ENCODE assay signal across 8 mouse cellular contexts in the genomic region with DNA sequence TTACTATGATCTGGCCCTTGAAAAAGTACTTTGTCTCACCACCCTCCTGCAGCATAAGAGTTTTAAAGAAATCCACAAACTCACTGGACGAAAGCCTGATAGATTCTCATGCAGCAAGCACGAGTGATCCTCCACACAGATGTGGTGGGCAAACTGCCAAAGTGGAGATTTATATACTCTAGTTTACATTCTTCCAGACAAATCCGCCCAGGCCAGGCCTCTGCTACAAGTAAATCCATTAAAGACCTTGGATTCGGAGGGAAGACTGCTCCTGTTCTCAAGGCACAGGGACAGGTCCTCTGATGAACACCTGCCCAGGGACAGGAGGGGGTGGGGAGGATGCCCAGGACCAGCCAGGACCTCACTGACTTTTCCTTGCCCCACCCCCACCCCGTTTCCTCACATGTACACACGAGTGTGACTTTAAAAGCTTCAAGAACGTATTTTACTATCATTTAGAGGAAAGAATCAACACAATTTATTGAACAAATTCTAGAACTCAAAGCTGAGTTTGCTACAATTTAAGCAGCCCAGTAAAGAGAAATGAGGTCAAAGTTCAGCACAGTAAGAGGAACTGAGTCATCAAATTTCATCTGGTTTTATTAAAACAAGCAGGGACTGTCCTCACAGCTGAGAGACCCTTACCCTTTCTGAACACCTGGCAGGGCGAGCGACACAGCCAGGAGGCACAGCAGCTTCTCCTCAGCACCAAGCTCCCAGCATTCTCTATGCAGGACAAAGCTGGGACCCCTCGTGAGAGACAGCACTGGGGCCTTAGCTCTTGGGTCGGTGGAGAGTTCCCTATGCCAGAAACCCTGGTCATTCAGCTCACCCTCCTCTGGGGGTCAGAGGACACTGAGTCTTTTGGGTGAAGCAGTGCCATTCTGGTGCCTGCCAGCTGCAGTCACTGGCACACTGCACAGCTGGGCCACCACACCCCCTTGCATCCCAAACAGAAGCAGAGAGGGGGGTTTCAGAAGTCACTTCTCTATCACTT. TPM values are rescaled to one million over a fixed set of nuclear protein-coding genes. Genes with fewer than 3 reads are reported as not detected.
DNase-seq lines count a peak whose midpoint lies in the region; ATAC-seq and TF ChIP-seq lines count a peak whose summit lies in the region.

No protein-coding gene starts in this region.

- H3K4me2 ChIP-seq in lung, embryonic 14.5 days: peak overlapping the region; percentile 77
- H3K4me2 ChIP-seq in kidney, postnatal 0 days (ENCODE audit: low read length): peak overlapping the region; percentile 63
- peak overlapping the region; percentile 80 for H3K4me2 ChIP-seq in midbrain, postnatal 0 days (ENCODE audit: low read depth, low read length, poor library complexity, severe bottlenecking)

- peak; percentile 93 for DNase-seq in lung, embryonic 14.5 days
- DNase-seq in lung, postnatal 14 days: no peak
- peak; percentile 78 for DNase-seq in kidney, postnatal 0 days (ENCODE audit: low spot score)
- no peak for DNase-seq in midbrain, postnatal 0 days (ENCODE audit: low spot score)
- no peak for DNase-seq in thymus, adult 18-20 months
- no peak for DNase-seq in adrenal gland, postnatal 4 days (ENCODE audit: low spot score in 2 of 2)
- no peak for DNase-seq in ovary, postnatal 10 days (ENCODE audit: low spot score)

- peak overlapping the region; percentile 41; the same call in 1 of the 2 replicates for H3K4me3 ChIP-seq in lung, embryonic 14.5 days (ENCODE audit: low read depth, low read length)
- H3K4me3 ChIP-seq in embryonic fibroblast, embryonic 13.5 days (ENCODE audit: insufficient read depth, low read length): no peak overlapping the region
- no peak overlapping the region for H3K4me3 ChIP-seq in kidney, postnatal 0 days (replicated peaks; ENCODE audit: low read depth, low read length)
- peak overlapping the region; percentile 42 for H3K4me3 ChIP-seq in midbrain, postnatal 0 days (ENCODE audit: low read depth, low read length)

- no peak for TF ChIP-seq CTCF in lung, embryonic 14.5 days (IDR thresholded peaks at IDR 0.05; ENCODE audit: low read depth)
- no peak for TF ChIP-seq CTCF in embryonic fibroblast, embryonic 13.5 days (IDR thresholded peaks at IDR 0.05; ENCODE audit: borderline replicate concordance, insufficient read depth, low read length)
- TF ChIP-seq CTCF in kidney, postnatal 0 days (IDR thresholded peaks at IDR 0.05; ENCODE audit: low read depth): no peak
- no peak for TF ChIP-seq CTCF in midbrain, postnatal 0 days (IDR thresholded peaks at IDR 0.05)

- no peak for ATAC-seq in lung, embryonic 14.5 days (ENCODE audit: insufficient read depth)
- ATAC-seq in kidney, postnatal 0 days (replicated peaks; ENCODE audit: low FRiP score, low read depth): no peak
- no peak for ATAC-seq in midbrain, postnatal 0 days (ENCODE audit: low FRiP score)

- H3K9ac ChIP-seq in lung, embryonic 14.5 days: no peak overlapping the region
- 0 out of 2 replicates have a peak overlapping the region, but pooled peaks have one; percentile 31 for H3K9ac ChIP-seq in kidney, postnatal 0 days (ENCODE audit: low read depth, low read length)
- peak overlapping the region; percentile 82 for H3K9ac ChIP-seq in midbrain, postnatal 0 days (replicated peaks; ENCODE audit: low read length, poor library complexity, severe bottlenecking)

- H3K9me3 ChIP-seq in lung, embryonic 14.5 days (ENCODE audit: low read depth, low read length): no peaks in the 10 kb centered on the region
- H3K9me3 ChIP-seq in kidney, postnatal 0 days (replicated peaks; ENCODE audit: low read length): no peaks in the 10 kb centered on the region
- no peaks in the 10 kb centered on the region for H3K9me3 ChIP-seq in midbrain, postnatal 0 days (ENCODE audit: low read length)

- H3K27ac ChIP-seq in lung, embryonic 14.5 days (ENCODE audit: low read depth): peak overlapping the region; percentile 83
- H3K27ac ChIP-seq in embryonic fibroblast, embryonic 13.5 days (ENCODE audit: insufficient read depth, low read length): peak overlapping the region; percentile 12; the same call in 1 of the 2 replicates
- peak overlapping the region; percentile 76; the same call in 1 of the 2 replicates for H3K27ac ChIP-seq in kidney, postnatal 0 days
- peak overlapping the region; percentile 94 for H3K27ac ChIP-seq in midbrain, postnatal 0 days (ENCODE audit: low read depth, low read length)

- no peaks in the 10 kb centered on the region for H3K27me3 ChIP-seq in lung, embryonic 14.5 days (ENCODE audit: insufficient read depth, low read length)
- H3K27me3 ChIP-seq in kidney, postnatal 0 days (ENCODE audit: insufficient read depth, low read length): no peaks in the 10 kb centered on the region
- no peaks in the 10 kb centered on the region for H3K27me3 ChIP-seq in midbrain, postnatal 0 days (ENCODE audit: insufficient read depth, low read length)

- H3K36me3 ChIP-seq in lung, embryonic 14.5 days (ENCODE audit: insufficient read depth): no peaks in the 10 kb centered on the region
- H3K36me3 ChIP-seq in kidney, postnatal 0 days (ENCODE audit: insufficient read depth, low read length): no peaks in the 10 kb centered on the region
- no peaks in the 10 kb centered on the region for H3K36me3 ChIP-seq in midbrain, postnatal 0 days (ENCODE audit: insufficient read depth, low read length)

- WGBS in lung, embryonic 14.5 days: 16% methylated on average over 11 of the region's 11 CpGs
- 15% methylated on average over 11 of the region's 11 CpGs for WGBS in kidney, postnatal 0 days
- WGBS in midbrain, postnatal 0 days: 29% methylated on average over 11 of the region's 11 CpGs

- TF ChIP-seq POLR2A in embryonic fibroblast, embryonic 13.5 days (IDR thresholded peaks at IDR 0.05; ENCODE audit: low read depth, low read length): no peak

- H3K4me1 ChIP-seq in lung, embryonic 14.5 days (ENCODE audit: insufficient read depth): peaks cover 56% of the 10 kb centered on the region
- H3K4me1 ChIP-seq in embryonic fibroblast, embryonic 13.5 days (ENCODE audit: control insufficient read depth, insufficient read depth, low read length): peaks cover 24% of the 10 kb centered on the region
- H3K4me1 ChIP-seq in kidney, postnatal 0 days (replicated peaks; ENCODE audit: insufficient read depth, low read length): peaks cover 60% of the 10 kb centered on the region
- H3K4me1 ChIP-seq in midbrain, postnatal 0 days (ENCODE audit: insufficient read depth, low read length): peaks cover 45% of the 10 kb centered on the region

RNA-seq across cellular contexts. Expression of a gene that starts 47.3 kb away (rescaled TPM):
- polyA plus RNA-seq in lung, embryonic 14.5 days (2014; fragmentation: Nextera tagmentation; extraction: Ambion mirVana): 10.5 and 11.5 TPM in 2 replicates
- polyA plus RNA-seq in embryonic fibroblast, embryonic 13.5 days (2011; ENCODE audit: insufficient read length, low read depth, missing spikeins): 11.8 and 12.6 TPM in 2 replicates
- 16.7 and 17.3 TPM in 2 replicates for polyA plus RNA-seq in kidney, postnatal 0 days (2015; fragmentation: Nextera tagmentation; extraction: Ambion mirVana)
- total RNA-seq in midbrain, postnatal 0 days (2014; rRNA removed): 40.2 and 54.1 TPM in 2 replicates
- 20.0 and 21.6 TPM in 2 replicates for polyA plus RNA-seq in midbrain, postnatal 0 days (2015; fragmentation: Nextera tagmentation; extraction: Ambion mirVana)
- 10 to 100 TPM; 30.3 to 31.5 TPM for total RNA-seq in adrenal gland, postnatal 4 days (2021)

Comparison
In these comparisons a context has a peak if more than half of its experiments do, and no peak if none do; other contexts are left out.
1. DNase-seq: peak in lung, embryonic 14.5 days (single experiment) and kidney, postnatal 0 days (single experiment); none in lung, postnatal 14 days (single experiment), midbrain, postnatal 0 days (single experiment), thymus, adult 18-20 months (0 of 2), adrenal gland, postnatal 4 days (0 of 2) and ovary, postnatal 10 days (single experiment).
2. H3K27ac ChIP-seq: peak in every context shown above with its lines; median percentile 94 in midbrain, postnatal 0 days; 83 in lung, embryonic 14.5 days; 76 in kidney, postnatal 0 days; 12 in embryonic fibroblast, embryonic 13.5 days.
3. H3K4me3 ChIP-seq: peak in lung, embryonic 14.5 days (single experiment) and midbrain, postnatal 0 days (single experiment); none in embryonic fibroblast, embryonic 13.5 days (single experiment) and kidney, postnatal 0 days (single experiment).
4. Peak in every context shown above with its lines, with median percentiles within 50 percentile points of each other: H3K4me2 ChIP-seq.